ENCODE assay signal across 13 mouse cellular contexts in genomic region chr16:85041153-85041959, GRCm38 (mm10).
DNase-seq lines count a peak whose midpoint lies in the region; ATAC-seq and TF ChIP-seq lines count a peak whose summit lies in the region.
"Had no signal": no experiment of that assay in that cellular context is flagged by ENCODE, and none has a peak within 500 bp of the region (broad histone marks: within the 10 kb centered on the region; RNA-seq: fewer than 3 reads in every experiment).

No protein-coding gene starts in this region.

- TF ChIP-seq CTCF in forebrain, postnatal 0 days (IDR thresholded peaks at IDR 0.05; ENCODE audit: low read depth), result no peak

- no peak for DNase-seq in forebrain, postnatal 0 days
- no peak for DNase-seq in kidney, adult 9 months
- peak; percentile 33 for DNase-seq in embryo, embryonic 10.5 days (ENCODE audit: low spot score)
- DNase-seq in limb, embryonic 10.5 days (ENCODE audit: low spot score), result no peak
- DNase-seq in frontal cortex, adult 2 months (ENCODE audit: extremely low spot score in 1 of 2, low spot score in 1 of 2), result no peak
- DNase-seq: cerebellum, adult 11-12 months; gastrocnemius, postnatal 10 days; kidney, postnatal 4 days; lung, postnatal 4 days; thymus, postnatal 36 days had no signal

- peaks cover 9% of the 10 kb centered on the region for H3K4me1 ChIP-seq in forebrain, embryonic 12.5 days
- peaks cover 3% of the 10 kb centered on the region; the same call in 1 of the 2 replicates for H3K4me1 ChIP-seq in forebrain, postnatal 0 days (ENCODE audit: insufficient read depth)
- peaks cover 3% of the 10 kb centered on the region; the same call in 1 of the 2 replicates for H3K4me1 ChIP-seq in kidney, embryonic 16.5 days (ENCODE audit: insufficient read depth, low read length)
- H3K4me1 ChIP-seq in limb, embryonic 10.5 days, result peaks cover 17% of the 10 kb centered on the region

- no peak overlapping the region for H3K4me3 ChIP-seq in forebrain, embryonic 12.5 days (replicated peaks)
- no peak overlapping the region for H3K4me3 ChIP-seq in forebrain, postnatal 0 days (ENCODE audit: low read depth, low read length)
- no peak overlapping the region for H3K4me3 ChIP-seq in kidney, embryonic 16.5 days (ENCODE audit: low read length)
- H3K4me3 ChIP-seq in limb, embryonic 10.5 days, result no peak overlapping the region

- no peaks in the 10 kb centered on the region for H3K9me3 ChIP-seq in forebrain, embryonic 12.5 days
- H3K9me3 ChIP-seq in forebrain, postnatal 0 days (ENCODE audit: low read length), result no peaks in the 10 kb centered on the region
- no peaks in the 10 kb centered on the region for H3K9me3 ChIP-seq in kidney, embryonic 16.5 days (ENCODE audit: low read length)
- no peaks in the 10 kb centered on the region for H3K9me3 ChIP-seq in limb, embryonic 10.5 days (replicated peaks)

- no peak for ATAC-seq in forebrain, embryonic 12.5 days (ENCODE audit: low FRiP score)
- no peak for ATAC-seq in forebrain, postnatal 0 days
- ATAC-seq in kidney, embryonic 16.5 days (ENCODE audit: low FRiP score, low TSS enrichment), result no peak
- ATAC-seq in frontal cortex, adult (ENCODE audit: low TSS enrichment), result no peak

- H3K27me3 ChIP-seq in forebrain, embryonic 12.5 days, result no peaks in the 10 kb centered on the region
- no peaks in the 10 kb centered on the region for H3K27me3 ChIP-seq in forebrain, postnatal 0 days (ENCODE audit: insufficient read depth, low read length)
- H3K27me3 ChIP-seq in kidney, embryonic 16.5 days (ENCODE audit: insufficient read depth, low read length), result no peaks in the 10 kb centered on the region
- no peaks in the 10 kb centered on the region for H3K27me3 ChIP-seq in limb, embryonic 10.5 days (ENCODE audit: low read depth, poor library complexity, severe bottlenecking)

- 35% methylated on average over 3 of the region's 3 CpGs for WGBS in forebrain, embryonic 12.5 days
- WGBS in forebrain, postnatal 0 days, result 24% methylated on average over 3 of the region's 3 CpGs
- 40% methylated on average over 3 of the region's 3 CpGs for WGBS in kidney, embryonic 16.5 days
- 63% methylated on average over 3 of the region's 3 CpGs for WGBS in limb, embryonic 10.5 days

- peaks cover 22% of the 10 kb centered on the region for H3K36me3 ChIP-seq in forebrain, embryonic 12.5 days (replicated peaks)
- H3K36me3 ChIP-seq in forebrain, postnatal 0 days (ENCODE audit: insufficient read depth), result peaks cover 5% of the 10 kb centered on the region; the same call in 1 of the 2 replicates
- H3K36me3 ChIP-seq in kidney, embryonic 16.5 days (ENCODE audit: insufficient read depth, low read length), result peaks cover 26% of the 10 kb centered on the region
- H3K36me3 ChIP-seq in limb, embryonic 10.5 days, result peaks cover 29% of the 10 kb centered on the region

- no peak overlapping the region for H3K9ac ChIP-seq in forebrain, embryonic 12.5 days
- no peak overlapping the region for H3K9ac ChIP-seq in forebrain, postnatal 0 days
- H3K9ac ChIP-seq in kidney, embryonic 16.5 days (replicated peaks; ENCODE audit: low read length), result no peak overlapping the region

- peak overlapping the region; percentile 32; the same call in 1 of the 2 replicates for H3K27ac ChIP-seq in forebrain, embryonic 12.5 days
- no peak overlapping the region for H3K27ac ChIP-seq in forebrain, postnatal 0 days (ENCODE audit: low read depth, low read length)
- 0 out of 2 replicates have a peak overlapping the region, but pooled peaks have one; percentile 27 for H3K27ac ChIP-seq in kidney, embryonic 16.5 days (ENCODE audit: low read length)
- H3K27ac ChIP-seq in limb, embryonic 10.5 days, result peak overlapping the region; percentile 75

- no peak overlapping the region for H3K4me2 ChIP-seq in forebrain, embryonic 12.5 days
- H3K4me2 ChIP-seq in forebrain, postnatal 0 days (ENCODE audit: low read depth), result no peak overlapping the region
- H3K4me2 ChIP-seq in kidney, embryonic 16.5 days (replicated peaks; ENCODE audit: low read depth, low read length), result no peak overlapping the region
